Mouse (Mus musculus) heart, adult 2 months (tissue): ENCODE data around the gene Fancc. TPM values are rescaled to one million over a fixed set of nuclear protein-coding genes. Genes with fewer than 3 reads are reported as not detected.
A peak's percentile ranks its signal among the peaks of the same experiment; 100 is the strongest.
"Not testable (repeated sequence)": the region's sequence is repeated elsewhere in the genome, so short reads cannot be mapped to it uniquely, and the experiment has no call there.

Source experiments
- DNase-seq, 2 experiments: peaks; one replicate each; pipeline ENCODE4 v3.0.0; 2021
- H3K27ac ChIP-seq: fragments of 200-600 bp; 2 replicates; pipeline ENCODE4 v1.8.1; 2022
- H3K27me3 ChIP-seq: fragments of 200-500 bp; 2 replicates; pipeline ENCODE4 v1.6.1; 2012; ENCODE audit warnings: mild to moderate bottlenecking, low read length, inconsistent platforms, mixed read lengths; ENCODE audit not compliant: control insufficient read depth, insufficient read depth
- H3K36me3 ChIP-seq: fragments of 200-500 bp; 2 replicates; pipeline ENCODE4 v1.6.1; 2012; ENCODE audit warnings: low read length, inconsistent platforms; ENCODE audit not compliant: control insufficient read depth, insufficient read depth
- H3K4me1 ChIP-seq: fragments of 200-500 bp; 2 replicates; pipeline ENCODE4 v1.6.1; 2011; ENCODE audit warnings: low read length; ENCODE audit not compliant: control insufficient read depth, insufficient read depth
- H3K4me3 ChIP-seq: fragments of 200-600 bp; 2 replicates; pipeline ENCODE4 v1.8.1; 2022
- H3K79me2 ChIP-seq: fragments of 200-500 bp; replicated peaks from 2 replicates; pipeline ENCODE4 v1.6.1; 2012; ENCODE audit warnings: mild to moderate bottlenecking, inconsistent platforms, low read length, moderate library complexity, mixed read lengths; ENCODE audit not compliant: control insufficient read depth, insufficient read depth
- H3K9ac ChIP-seq: fragments of 200-500 bp; 2 replicates; pipeline ENCODE4 v1.6.1; 2012; ENCODE audit warnings: low read depth, mild to moderate bottlenecking, control low read depth, inconsistent platforms, low read length, mixed read lengths
- CTCF ChIP-seq: fragments of 200-600 bp; IDR thresholded peaks from 2 replicates; pipeline ENCODE4 v1.8.1; 2022; ENCODE audit warnings: antibody characterized with exemption, mild to moderate bottlenecking, moderate library complexity
- EP300 ChIP-seq: fragments of 200-500 bp; IDR thresholded peaks from 2 replicates; pipeline ENCODE4 v1.6.1; 2011; ENCODE audit warnings: low read depth, low read length, control low read depth; ENCODE audit not compliant: insufficient read depth
- POLR2A ChIP-seq: fragments of 200-500 bp; IDR thresholded peaks from 2 replicates; pipeline ENCODE4 v1.6.1; 2011; ENCODE audit warnings: mild to moderate bottlenecking, low read depth, low read length, control low read depth; ENCODE audit not compliant: insufficient read depth
- WGBS: fragments of 180-500 bp; shearing (Covaris S2); methylation state at CpG from one replicate; pipeline ENCODE4 v1.1.7; 2018; 5-methylcytosine and 5-hydroxymethylcytosine counted together
- intact Hi-C: fragments of 180-260 bp; cut with DNase I; formaldehyde crosslinking; loops from one replicate; pipeline ENCODE4 v1.15.1; 2025
- polyA plus RNA-seq: library from polyadenylated mRNA; depleted of rRNA; stranded (reverse); fragments of >200 nt; gene quantifications from 2 replicates; pipeline ENCODE4 v1.2.3, GENCODE M21; 2012
- total RNA-seq, 2 experiments: library from RNA; stranded (reverse); gene quantifications; 2 replicates each; pipeline ENCODE4 v1.2.3; 2021

Gene Fancc
- total and polyA plus RNA-seq, 3 experiments, result 3.3 to 3.7 (median 3.6) TPM

DNA sequence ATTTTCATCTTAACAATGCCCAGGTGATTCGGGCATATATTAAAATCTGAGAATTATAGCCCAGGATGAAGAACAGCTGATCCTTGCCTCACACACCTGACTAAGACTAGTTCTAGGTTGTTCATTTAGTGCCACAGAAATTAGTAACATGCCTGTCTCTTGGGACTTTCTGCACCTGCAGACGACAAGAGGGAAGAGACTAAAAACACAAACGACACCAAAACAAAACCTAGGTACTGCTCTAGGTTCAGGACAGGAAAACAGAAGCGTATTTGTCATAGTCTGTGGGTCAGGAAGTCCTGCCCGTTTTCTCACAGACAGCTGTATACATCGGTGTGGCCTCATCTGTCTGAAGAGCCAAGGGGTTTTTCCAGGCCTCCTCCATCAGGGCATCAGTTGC is 51.7 kb downstream of the Fancc start:
- Histone ChIP-seq H3K4me3 (no peak overlapping the region), H3K4me1 (no peaks in the 10 kb centered on the region), H3K27me3 (no peaks in the 10 kb centered on the region), H3K27ac (no peak overlapping the region), H3K9ac (no peak overlapping the region), H3K79me2 (no peaks in the 10 kb centered on the region), H3K36me3 (no peaks in the 10 kb centered on the region)
- WGBS, result 62% methylated on average over 6 of the region's 6 CpGs
- intact Hi-C loops, result no loop called here
- TF ChIP-seq CTCF (no peak), POLR2A (no peak), EP300 (no peak)
- DNase-seq, result no peak

DNA sequence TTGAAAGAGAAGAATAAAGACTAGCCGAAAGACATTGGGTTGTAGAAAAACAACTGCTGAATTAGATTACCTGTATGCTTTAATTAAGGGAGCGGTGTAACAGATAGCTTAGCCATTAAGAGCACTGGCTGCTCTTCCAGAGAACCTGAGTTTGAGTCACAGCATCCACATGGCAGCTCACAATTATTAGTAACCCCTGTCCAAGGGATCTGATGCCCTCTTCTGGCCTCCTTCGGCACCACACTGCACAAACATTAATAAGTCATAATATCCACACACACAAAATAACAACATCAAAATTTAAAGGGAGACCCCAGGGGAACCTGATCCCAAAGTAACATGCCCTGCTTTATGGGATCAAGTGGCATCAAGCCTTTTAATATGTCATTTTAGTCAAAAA is 64.3 kb downstream of the Fancc start:
- no peaks in the 10 kb centered on the region for H3K79me2 ChIP-seq
- intact Hi-C loops, result loop anchor here (5.0 kb wide), 3 partner anchors 205 to 815 kb away; partner anchors contain the start of gene Ercc6l2
- H3K4me1 ChIP-seq, result 0 out of 2 replicates have a peak, but pooled peaks cover 2% of the 10 kb centered on the region
- no peaks in the 10 kb centered on the region for H3K36me3 ChIP-seq
- peak; percentile 5 to 18 for DNase-seq
- no peak overlapping the region for H3K27ac ChIP-seq
- 93% methylated on average over 3 of the region's 3 CpGs for WGBS
- TF ChIP-seq CTCF (peak; percentile 62), POLR2A (no peak)
- H3K27me3 ChIP-seq, result no peaks in the 10 kb centered on the region
- H3K9ac ChIP-seq, result no peak overlapping the region
- no peak overlapping the region for H3K4me3 ChIP-seq

GRCm38 (mm10) chr13:63431857-63432191 is 65.3 kb downstream of the Fancc start:
- TF ChIP-seq EP300 (no peak), POLR2A (no peak), CTCF (no peak)
- intact Hi-C loops, result loop anchor here (5.0 kb wide), 3 partner anchors 205 to 815 kb away; partner anchors contain the start of gene Ercc6l2
- peak overlapping the region; percentile 99 for H3K27ac ChIP-seq

DNA sequence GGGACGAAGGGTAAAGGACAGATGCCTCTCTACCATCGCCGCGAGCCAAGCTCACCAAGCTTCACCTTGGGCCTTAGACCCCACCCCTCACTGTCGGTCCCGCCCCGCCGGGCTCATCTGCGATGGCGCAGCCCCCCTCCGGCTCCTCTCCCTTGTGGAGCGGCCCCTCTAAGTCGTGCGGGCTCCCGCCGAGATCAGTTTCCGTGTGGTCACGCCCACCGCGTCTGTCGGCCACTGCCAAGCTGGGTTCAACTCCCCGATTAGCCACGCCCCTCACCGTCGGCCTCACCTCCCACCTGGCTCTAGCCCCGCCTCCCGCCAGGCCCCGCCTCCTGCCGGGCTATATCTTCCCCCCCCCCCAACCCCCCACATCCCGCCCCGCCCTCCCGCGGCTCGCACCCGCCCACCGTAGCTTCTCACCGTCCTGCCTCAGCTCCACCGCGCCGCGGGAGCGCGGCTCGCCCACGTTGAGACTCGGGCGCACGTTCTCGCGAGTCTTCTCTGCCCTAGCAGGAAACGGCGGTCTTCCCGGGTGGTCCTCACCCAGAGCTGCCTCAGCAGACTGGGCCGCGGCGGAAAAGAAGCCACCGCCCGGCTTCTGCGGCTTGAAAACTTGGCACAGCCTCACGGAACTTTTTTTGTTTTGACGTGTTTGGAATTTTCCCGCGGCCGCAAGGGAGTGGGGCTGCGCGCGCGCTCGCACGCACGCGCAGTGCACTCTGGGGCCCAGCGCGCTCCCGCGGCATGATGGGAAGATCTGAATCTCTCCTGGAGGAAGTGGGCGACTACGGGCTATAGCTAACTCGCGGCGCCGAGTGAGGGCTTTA is 65.8 kb downstream of the Fancc start:
- Histone ChIP-seq H3K4me3 (peak overlapping the region; percentile 97), H3K36me3 (no peaks in the 10 kb centered on the region), H3K27ac (peak overlapping the region; percentile 99), H3K9ac (peak overlapping the region; percentile 83), H3K4me1 (0 out of 2 replicates have a peak, but pooled peaks cover 2% of the 10 kb centered on the region), H3K79me2 (no peaks in the 10 kb centered on the region), H3K27me3 (no peaks in the 10 kb centered on the region)
- TF ChIP-seq POLR2A (peak; percentile 88), EP300 (0 out of 2 replicates have a peak, but pooled peaks have one; percentile 32), CTCF (no peak)
- intact Hi-C loops, result loop anchor here (5.0 kb wide), 3 partner anchors 206 to 816 kb away; partner anchors contain the start of gene Ercc6l2
- WGBS, result under 1% methylated on average over 82 of the region's 82 CpGs
- DNase-seq, result peak; percentile 93 to 94

More at GRCm38 (mm10) chr13:63431857-63432191, 65.3 kb downstream of the Fancc start:
- 5% methylated on average over 5 of the region's 5 CpGs for WGBS
- DNase-seq, result no peak
- Histone ChIP-seq H3K4me3 (peak overlapping the region; percentile 97), H3K9ac (peak overlapping the region; percentile 69), H3K79me2 (no peaks in the 10 kb centered on the region), H3K27me3 (no peaks in the 10 kb centered on the region), H3K4me1 (0 out of 2 replicates have a peak, but pooled peaks cover 2% of the 10 kb centered on the region), H3K36me3 (no peaks in the 10 kb centered on the region)

DNA sequence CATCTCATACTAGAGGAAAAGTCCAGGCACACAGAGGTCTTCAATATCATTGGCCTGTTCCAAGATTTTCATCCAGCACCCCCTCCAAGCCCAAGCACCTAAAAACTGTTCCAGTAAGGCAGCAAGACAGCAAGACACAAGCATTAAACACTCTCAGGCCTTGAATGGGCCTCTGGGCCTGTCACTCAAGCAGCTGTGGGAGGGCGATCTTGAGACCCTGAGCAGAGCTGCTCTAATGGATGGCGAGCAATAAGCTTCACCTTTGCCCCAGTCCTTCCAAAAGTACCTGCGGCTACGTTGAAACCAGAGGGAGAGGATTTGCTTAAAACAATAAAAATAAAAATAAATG is 66.4 kb downstream of the Fancc start:
- intact Hi-C loops, result loop anchor here (5.0 kb wide), 3 partner anchors 207 to 817 kb away; partner anchors contain the start of gene Ercc6l2
- Histone ChIP-seq H3K27ac (peak overlapping the region; percentile 99), H3K79me2 (no peaks in the 10 kb centered on the region), H3K4me3 (peak overlapping the region; percentile 97), H3K27me3 (no peaks in the 10 kb centered on the region), H3K9ac (peak overlapping the region; percentile 55), H3K36me3 (no peaks in the 10 kb centered on the region), H3K4me1 (0 out of 2 replicates have a peak, but pooled peaks cover 2% of the 10 kb centered on the region)
- 0% methylated on average over 4 of the region's 4 CpGs for WGBS
- TF ChIP-seq POLR2A, result 0 out of 2 replicates have a peak, but pooled peaks have one; percentile 8
- TF ChIP-seq EP300, result no peak
- no peak for DNase-seq

DNA sequence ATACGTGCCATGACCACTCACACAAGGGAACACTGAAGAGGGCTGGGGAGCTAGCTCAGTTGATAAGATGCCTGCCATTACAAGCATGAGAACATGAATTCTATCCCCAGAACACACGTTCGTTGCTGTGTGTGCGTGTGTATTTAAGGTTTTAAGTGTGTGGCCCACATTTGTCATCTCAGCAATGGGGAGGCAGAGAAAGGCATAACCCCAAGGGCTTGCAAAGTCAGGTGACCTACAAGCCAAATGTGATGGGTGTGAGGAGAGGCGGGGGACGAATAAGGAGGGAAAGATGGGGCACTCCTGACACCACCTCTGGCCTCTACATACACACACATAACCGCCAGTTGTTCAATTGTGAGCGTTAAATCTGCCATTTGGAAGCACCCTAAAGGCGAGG is 66.9 kb downstream of the Fancc start:
- Histone ChIP-seq H3K79me2 (no peaks in the 10 kb centered on the region), H3K4me3 (no peak overlapping the region), H3K4me1 (0 out of 2 replicates have a peak, but pooled peaks cover 2% of the 10 kb centered on the region), H3K27ac (no peak overlapping the region), H3K9ac (no peak overlapping the region), H3K36me3 (no peaks in the 10 kb centered on the region), H3K27me3 (no peaks in the 10 kb centered on the region)
- 82% methylated on average over 9 of the region's 9 CpGs for WGBS
- DNase-seq, result no peak
- intact Hi-C loops, result loop anchor here (5.0 kb wide), 3 partner anchors 207 to 817 kb away; partner anchors contain the start of gene Ercc6l2
- TF ChIP-seq CTCF, result no peak
- no peak for TF ChIP-seq POLR2A
- TF ChIP-seq EP300, result no peak

GRCm38 (mm10) chr13:63428211-63428610 is 68.9 kb downstream of the Fancc start:
- H3K4me3 ChIP-seq, H3K27ac ChIP-seq, DNase-seq, H3K4me1 ChIP-seq, H3K79me2 ChIP-seq, H3K9ac ChIP-seq, H3K27me3 ChIP-seq, intact Hi-C loops, H3K36me3 ChIP-seq: not testable (repeated sequence)
- WGBS, result 93% methylated on average over 5 of the region's 5 CpGs
